Mouse (Mus musculus): Measurements from ENCODE around the gene Ppm1h. TPM values are rescaled to one million over a fixed set of nuclear protein-coding genes. Genes with fewer than 3 reads are reported as not detected.

Gene Ppm1h
- polyA plus RNA-seq, 1 experiment from 2014 or later, result 8.8 TPM

GRCm38 (mm10) chr10:122809851-122810250 is 131.3 kb downstream of the Ppm1h start:
- Histone ChIP-seq H3K9ac (ENCODE audit: low read length) (no peak overlapping the region), H3K4me1 (ENCODE audit: control insufficient read depth, insufficient read depth, low read length) (peaks cover 4% of the 10 kb centered on the region; the same call in 1 of the 2 replicates), H3K9me3 (replicated peaks; ENCODE audit: control insufficient read depth, low read length) (peaks cover 3% of the 10 kb centered on the region; the same call in 1 of the 2 replicates), H3K4me2 (ENCODE audit: low read length) (no peak overlapping the region), H3K27ac (ENCODE audit: low read depth, low read length) (no peak overlapping the region), H3K27me3 (replicated peaks; ENCODE audit: control insufficient read depth, insufficient read depth, low read length) (no peaks in the 10 kb centered on the region), H3K36me3 (ENCODE audit: control insufficient read depth, insufficient read depth, low read length) (no peaks in the 10 kb centered on the region), H3K4me3 (ENCODE audit: low read depth, low read length) (no peak overlapping the region)
- DNase-seq (ENCODE audit: low spot score) (no peak), ATAC-seq (no peak)
- 59% methylated on average over 8 of the region's 8 CpGs for WGBS

- Histone ChIP-seq H3K36me3 (ENCODE audit: control insufficient read depth, insufficient read depth, low read length) (no peaks in the 10 kb centered on the region), H3K4me2 (ENCODE audit: low read length) (no peak overlapping the region), H3K4me1 (ENCODE audit: control insufficient read depth, insufficient read depth, low read length) (no peaks in the 10 kb centered on the region; the same call in 1 of the 2 replicates), H3K9ac (ENCODE audit: low read length) (no peak overlapping the region; the same call in 1 of the 2 replicates), H3K4me3 (ENCODE audit: low read depth, low read length) (no peak overlapping the region), H3K27me3 (replicated peaks; ENCODE audit: control insufficient read depth, insufficient read depth, low read length) (no peaks in the 10 kb centered on the region), H3K27ac (ENCODE audit: low read depth, low read length) (peak overlapping the region; percentile 56; the same call in 1 of the 2 replicates), H3K9me3 (replicated peaks; ENCODE audit: control insufficient read depth, low read length) (no peaks in the 10 kb centered on the region)
- peak; percentile 40 for DNase-seq (ENCODE audit: low spot score)
- peak; percentile 62 for ATAC-seq
- 47% methylated on average over 14 of the region's 14 CpGs for WGBS
Measured at GRCm38 (mm10) chr10:122815094-122815493, 136.5 kb downstream of the Ppm1h start.

GRCm38 (mm10) chr10:122817741-122818140 is 139.2 kb downstream of the Ppm1h start:
- Histone ChIP-seq H3K27me3 (replicated peaks; ENCODE audit: control insufficient read depth, insufficient read depth, low read length) (no peaks in the 10 kb centered on the region), H3K9ac (ENCODE audit: low read length) (no peak overlapping the region), H3K4me3 (ENCODE audit: low read depth, low read length) (no peak overlapping the region), H3K36me3 (ENCODE audit: control insufficient read depth, insufficient read depth, low read length) (no peaks in the 10 kb centered on the region), H3K27ac (ENCODE audit: low read depth, low read length) (no peak overlapping the region), H3K4me1 (ENCODE audit: control insufficient read depth, insufficient read depth, low read length) (no peaks in the 10 kb centered on the region; the same call in 1 of the 2 replicates), H3K9me3 (replicated peaks; ENCODE audit: control insufficient read depth, low read length) (no peaks in the 10 kb centered on the region), H3K4me2 (ENCODE audit: low read length) (no peak overlapping the region)
- DNase-seq (ENCODE audit: low spot score) (no peak), ATAC-seq (no peak)
- WGBS, result 85% methylated on average over 8 of the region's 8 CpGs

- H3K4me1 ChIP-seq (ENCODE audit: control insufficient read depth, insufficient read depth, low read length), result no peaks in the 10 kb centered on the region; the same call in 1 of the 2 replicates
- 94% methylated on average over 6 of the region's 6 CpGs for WGBS
- H3K4me2 ChIP-seq (ENCODE audit: low read length), result no peak overlapping the region
- DNase-seq (ENCODE audit: low spot score) (no peak), ATAC-seq (no peak)
- H3K9me3 ChIP-seq (replicated peaks; ENCODE audit: control insufficient read depth, low read length), result no peaks in the 10 kb centered on the region
- no peak overlapping the region for H3K9ac ChIP-seq (ENCODE audit: low read length)
- H3K36me3 ChIP-seq (ENCODE audit: control insufficient read depth, insufficient read depth, low read length), result no peaks in the 10 kb centered on the region
- no peak overlapping the region for H3K4me3 ChIP-seq (ENCODE audit: low read depth, low read length)
- no peaks in the 10 kb centered on the region for H3K27me3 ChIP-seq (replicated peaks; ENCODE audit: control insufficient read depth, insufficient read depth, low read length)
- no peak overlapping the region for H3K27ac ChIP-seq (ENCODE audit: low read depth, low read length)
Measured at GRCm38 (mm10) chr10:122819808-122820207, 141.2 kb downstream of the Ppm1h start.

- H3K4me3 ChIP-seq (ENCODE audit: low read depth, low read length), result no peak overlapping the region
- ATAC-seq (no peak), DNase-seq (ENCODE audit: low spot score) (peak; percentile 13)
- H3K27ac ChIP-seq (ENCODE audit: low read depth, low read length), result no peak overlapping the region
- H3K4me2 ChIP-seq (ENCODE audit: low read length), result no peak overlapping the region
- WGBS, result 67% methylated on average over 6 of the region's 6 CpGs
- no peaks in the 10 kb centered on the region for H3K9me3 ChIP-seq (replicated peaks; ENCODE audit: control insufficient read depth, low read length)
- no peak overlapping the region for H3K9ac ChIP-seq (ENCODE audit: low read length)
- no peaks in the 10 kb centered on the region for H3K27me3 ChIP-seq (replicated peaks; ENCODE audit: control insufficient read depth, insufficient read depth, low read length)
- H3K36me3 ChIP-seq (ENCODE audit: control insufficient read depth, insufficient read depth, low read length), result no peaks in the 10 kb centered on the region
- no peaks in the 10 kb centered on the region for H3K4me1 ChIP-seq (ENCODE audit: control insufficient read depth, insufficient read depth, low read length)
Measured at GRCm38 (mm10) chr10:122821549-122821948, 143.0 kb downstream of the Ppm1h start.

- no peaks in the 10 kb centered on the region for H3K9me3 ChIP-seq (replicated peaks; ENCODE audit: control insufficient read depth, low read length)
- ATAC-seq (no peak), DNase-seq (ENCODE audit: low spot score) (no peak)
- H3K4me3 ChIP-seq (ENCODE audit: low read depth, low read length), result no peak overlapping the region
- no peaks in the 10 kb centered on the region for H3K4me1 ChIP-seq (ENCODE audit: control insufficient read depth, insufficient read depth, low read length)
- H3K9ac ChIP-seq (ENCODE audit: low read length), result no peak overlapping the region
- no peaks in the 10 kb centered on the region for H3K27me3 ChIP-seq (replicated peaks; ENCODE audit: control insufficient read depth, insufficient read depth, low read length)
- H3K36me3 ChIP-seq (ENCODE audit: control insufficient read depth, insufficient read depth, low read length), result no peaks in the 10 kb centered on the region
- no peak overlapping the region for H3K4me2 ChIP-seq (ENCODE audit: low read length)
- WGBS, result 85% methylated on average over 13 of the region's 13 CpGs
- no peak overlapping the region for H3K27ac ChIP-seq (ENCODE audit: low read depth, low read length)
Measured at GRCm38 (mm10) chr10:122823642-122824041, 145.1 kb downstream of the Ppm1h start.

GRCm38 (mm10) chr10:122826696-122827331 is 148.3 kb downstream of the Ppm1h start:
- ATAC-seq, result no peak
- H3K4me3 ChIP-seq (ENCODE audit: low read depth, low read length), result no peak overlapping the region

GRCm38 (mm10) chr10:122827719-122828414 is 149.3 kb downstream of the Ppm1h start:
- no peak overlapping the region for H3K27ac ChIP-seq (ENCODE audit: low read depth, low read length)
- no peak overlapping the region for H3K4me3 ChIP-seq (ENCODE audit: low read depth, low read length)
- H3K9me3 ChIP-seq (replicated peaks; ENCODE audit: control insufficient read depth, low read length), result no peaks in the 10 kb centered on the region
- H3K27me3 ChIP-seq (replicated peaks; ENCODE audit: control insufficient read depth, insufficient read depth, low read length), result no peaks in the 10 kb centered on the region
- WGBS, result 47% methylated on average over 12 of the region's 12 CpGs
- no peak overlapping the region for H3K4me2 ChIP-seq (ENCODE audit: low read length)
- no peak for DNase-seq (ENCODE audit: low spot score)
- H3K9ac ChIP-seq (ENCODE audit: low read length), result no peak overlapping the region
- no peaks in the 10 kb centered on the region for H3K36me3 ChIP-seq (ENCODE audit: control insufficient read depth, insufficient read depth, low read length)
- no peak for ATAC-seq
- H3K4me1 ChIP-seq (ENCODE audit: control insufficient read depth, insufficient read depth, low read length), result no peaks in the 10 kb centered on the region

More at GRCm38 (mm10) chr10:122826696-122827331, 148.3 kb downstream of the Ppm1h start:
- DNase-seq (ENCODE audit: low spot score), result no peak
- no peak overlapping the region for H3K27ac ChIP-seq (ENCODE audit: low read depth, low read length)
- H3K36me3 ChIP-seq (ENCODE audit: control insufficient read depth, insufficient read depth, low read length), result no peaks in the 10 kb centered on the region
- H3K27me3 ChIP-seq (replicated peaks; ENCODE audit: control insufficient read depth, insufficient read depth, low read length), result no peaks in the 10 kb centered on the region
- no peak overlapping the region for H3K4me2 ChIP-seq (ENCODE audit: low read length)
- H3K4me1 ChIP-seq (ENCODE audit: control insufficient read depth, insufficient read depth, low read length), result no peaks in the 10 kb centered on the region
- 54% methylated on average over 16 of the region's 16 CpGs for WGBS
- no peaks in the 10 kb centered on the region for H3K9me3 ChIP-seq (replicated peaks; ENCODE audit: control insufficient read depth, low read length)
- H3K9ac ChIP-seq (ENCODE audit: low read length), result no peak overlapping the region

- 67% methylated on average over 3 of the region's 3 CpGs for WGBS
Measured at GRCm38 (mm10) chr10:122829801-122830217, 151.2 kb downstream of the Ppm1h start.

More at GRCm38 (mm10) chr10:122829801-122830217, 151.2 kb downstream of the Ppm1h start:
- DNase-seq (ENCODE audit: low spot score) (no peak), ATAC-seq (no peak)
- Histone ChIP-seq H3K27ac (ENCODE audit: low read depth, low read length) (no peak overlapping the region), H3K4me1 (ENCODE audit: control insufficient read depth, insufficient read depth, low read length) (no peaks in the 10 kb centered on the region), H3K9ac (ENCODE audit: low read length) (no peak overlapping the region), H3K4me2 (ENCODE audit: low read length) (no peak overlapping the region), H3K4me3 (ENCODE audit: low read depth, low read length) (no peak overlapping the region), H3K9me3 (replicated peaks; ENCODE audit: control insufficient read depth, low read length) (no peaks in the 10 kb centered on the region), H3K27me3 (replicated peaks; ENCODE audit: control insufficient read depth, insufficient read depth, low read length) (no peaks in the 10 kb centered on the region), H3K36me3 (ENCODE audit: control insufficient read depth, insufficient read depth, low read length) (no peaks in the 10 kb centered on the region)
